Mouse (Mus musculus) T-helper 17 cell (primary cell): ENCODE data around the gene Hmgxb4.

ENCODE experiments used
- in situ Hi-C, 2 experiments: fragments of 300-600 bp; cut with MboI, MseI; formaldehyde crosslinking; loops; 1 replicate in 1 of 2; 2 replicates in 1 of 2; pipeline ENCODE4 v1.15.1; 2025; ENCODE audit warnings: high pct_unique_total_duplicates in 2 of 2

Gene Hmgxb4

GRCm38 (mm10) chr8:75070297-75070696, 77.1 kb downstream of the Hmgxb4 start:
- in situ Hi-C loops = loop anchor here (5.0 to 25.0 kb wide), 3 partner anchors 37 to 592 kb away; partner anchors contain the start of gene Mcm5 (in 2 of the 2)

GRCm38 (mm10) chr8:75071627-75072346, 78.6 kb downstream of the Hmgxb4 start:
- in situ Hi-C loops = loop anchor here (5.0 to 25.0 kb wide), 3 partner anchors 36 to 591 kb away; partner anchors contain the start of gene Mcm5 (in 2 of the 2)

- in situ Hi-C loops = loop anchor here (5.0 to 25.0 kb wide), 3 partner anchors 32 to 587 kb away; partner anchors contain the start of gene Mcm5 (in 2 of the 2)
These were observed 81.7 kb downstream of the Hmgxb4 start for GRCm38 (mm10) chr8:75074876-75075275.

GRCm38 (mm10) chr8:75078215-75078614, 85.1 kb downstream of the Hmgxb4 start:
- in situ Hi-C loops = no loop called here

- in situ Hi-C loops = no loop called here
These were observed 85.7 kb downstream of the Hmgxb4 start for GRCm38 (mm10) chr8:75078851-75079250.
